Mouse (Mus musculus) CD4-positive, CD25-positive, alpha-beta regulatory T cell, adult 2 months (primary cell): Measurements from ENCODE around the gene Armc10.
"Not testable (repeated sequence)": the region's sequence is repeated elsewhere in the genome, so short reads cannot be mapped to it uniquely, and the experiment has no call there.

ENCODE experiments used
- DNase-seq: peaks from one replicate; pipeline ENCODE4 v3.0.0-alpha.2; 2012; ENCODE audit warnings: low read depth, low spot score

Gene Armc10

DNA sequence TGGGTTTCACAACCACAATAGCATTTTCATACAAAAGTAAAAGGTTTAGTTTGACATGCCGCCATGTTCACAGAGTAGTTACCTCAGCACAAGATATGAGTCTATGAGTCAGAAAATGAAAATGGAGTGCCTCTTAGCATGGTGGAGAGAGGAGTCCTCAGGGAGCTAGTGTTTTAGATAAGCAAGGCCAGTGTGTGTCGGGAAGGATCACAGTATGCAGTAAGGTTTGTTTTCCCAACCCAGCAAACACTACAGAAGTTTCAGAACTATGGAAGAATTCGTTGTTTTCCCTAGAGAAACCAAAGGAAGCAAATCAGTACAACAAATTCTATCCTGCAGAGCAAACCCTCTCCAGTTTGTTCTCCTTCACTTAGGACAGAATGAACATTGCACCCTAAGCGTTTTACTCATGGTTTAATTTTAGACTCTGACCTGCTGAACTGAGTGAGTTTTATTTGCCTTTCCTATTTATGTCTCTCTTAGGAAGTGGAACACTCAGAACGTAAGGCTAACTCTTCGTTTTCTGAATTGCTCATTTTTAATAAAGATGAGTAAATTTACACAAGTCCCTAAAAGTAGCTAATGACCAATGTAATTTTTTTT lies 57.4 kb downstream of the Armc10 start:
- no peak for DNase-seq

DNA sequence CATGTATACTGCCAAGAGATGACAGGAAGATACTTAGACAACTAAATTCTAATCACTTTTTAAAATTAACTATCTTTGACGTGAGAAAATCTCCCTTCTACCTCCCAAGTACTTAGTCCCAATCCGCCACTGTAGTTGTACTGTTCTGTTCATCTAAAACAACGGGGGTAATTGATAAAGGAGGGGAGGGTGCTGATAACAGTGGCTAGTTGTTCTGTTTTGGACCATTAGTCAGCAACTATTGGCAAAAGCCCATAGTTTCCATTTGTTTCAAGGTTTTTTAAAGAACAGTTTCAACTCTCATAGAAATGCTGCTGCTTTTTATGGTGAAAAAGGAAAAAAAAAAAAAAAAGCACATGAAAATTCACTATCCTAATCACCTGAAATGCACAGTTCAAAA lies 58.1 kb downstream of the Armc10 start:
- DNase-seq = no peak

DNA sequence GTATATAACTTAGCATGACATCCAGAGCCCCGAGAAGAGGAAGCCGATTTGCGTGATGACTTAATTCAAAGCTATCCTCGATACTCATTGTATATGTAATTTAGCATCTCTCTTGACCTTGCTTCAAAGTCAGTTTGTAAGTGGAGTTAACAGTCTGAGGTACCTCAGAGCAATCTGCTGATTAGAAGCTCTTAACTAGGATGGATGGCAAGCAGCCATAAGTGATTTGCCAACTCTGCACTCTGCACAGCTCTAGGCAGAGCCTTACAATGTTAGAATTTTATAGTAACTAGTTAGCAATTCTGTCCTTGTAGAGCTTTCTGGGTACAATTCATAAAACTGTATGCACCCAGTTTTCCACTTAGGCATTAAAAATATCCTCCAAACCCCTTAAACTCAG lies 60.9 kb downstream of the Armc10 start:
- DNase-seq = no peak

DNA sequence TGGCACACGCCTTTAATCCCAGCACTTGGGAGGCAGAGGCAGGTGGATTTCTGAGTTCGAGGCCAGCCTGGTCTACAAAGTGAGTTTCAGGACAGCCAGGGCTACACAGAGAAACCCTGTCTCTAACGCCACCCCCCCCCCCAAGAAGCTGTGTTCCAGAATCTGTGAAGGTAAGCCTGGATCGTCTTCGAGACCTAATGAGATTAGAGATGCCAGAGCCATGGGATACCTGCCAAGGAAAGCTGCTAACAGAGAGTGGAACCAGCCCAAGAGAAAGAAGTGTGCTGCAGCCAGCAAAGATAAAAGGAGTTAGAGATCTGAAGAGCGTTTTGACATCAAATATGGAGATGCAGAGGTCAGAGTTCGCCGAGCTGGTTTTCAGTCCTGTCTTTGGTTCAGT lies 62.4 kb downstream of the Armc10 start:
- not testable (repeated sequence) for DNase-seq
